Mouse (Mus musculus) erythroblast, embryonic 14.5 days (primary cell): ENCODE data around the gene Meiob.

ENCODE experiments used
- GATA1 ChIP-seq: IDR thresholded peaks from 2 replicates; pipeline ENCODE4 v1.6.1; 2012; ENCODE audit warnings: low read length, inconsistent platforms, mixed read lengths
- TAL1 ChIP-seq: IDR thresholded peaks from 3 replicates; pipeline ENCODE4 v1.6.1; 2012; ENCODE audit warnings: low read length, inconsistent platforms, mixed read lengths

GRCm38 (mm10) chr17:24842631-24843030 is 38.5 kb downstream of the Meiob start:
- no peak for TF ChIP-seq GATA1
- no peak for TF ChIP-seq TAL1
